Mouse (Mus musculus) left cerebral cortex, postnatal 36 days (tissue): ENCODE data around the gene Armc12. TPM values are rescaled to one million over a fixed set of nuclear protein-coding genes. Genes with fewer than 3 reads are reported as not detected.
A peak's percentile ranks its signal among the peaks of the same experiment; 100 is the strongest.

ENCODE experiments used
- DNase-seq, 2 experiments: peaks; one replicate each; pipeline ENCODE4 v3.0.0; 2021 to 2022; ENCODE audit warnings: low spot score in 2 of 2, mixed read lengths in 1 of 2
- intact Hi-C: fragments of 180-260 bp; cut with DNase I; formaldehyde crosslinking; loops from one replicate; pipeline ENCODE4 v1.15.1; 2025
- total RNA-seq, 2 experiments: library from RNA; stranded (reverse); gene quantifications; 2 replicates each; pipeline ENCODE4 v1.2.3; 2021

Armc12 gene
- total RNA-seq, 2 experiments from 2014 or later, result not detected

- intact Hi-C loops, result no loop called here
- DNase-seq, result no peak
These were observed 18.7 kb upstream of the Armc12 start for GRCm38 (mm10) chr17:28511616-28512541.

GRCm38 (mm10) chr17:28512696-28513095 lies 17.9 kb upstream of the Armc12 start:
- intact Hi-C loops, result no loop called here
- peak in 1 of 2 experiments; percentile 19 for DNase-seq

- DNase-seq, result no peak
- intact Hi-C loops, result no loop called here
These were observed 17.3 kb upstream of the Armc12 start for GRCm38 (mm10) chr17:28513337-28513736.

- intact Hi-C loops, result no loop called here
- DNase-seq, result peak in 1 of 2 experiments; percentile 8
These were observed 16.8 kb upstream of the Armc12 start for GRCm38 (mm10) chr17:28513844-28514243.

- intact Hi-C loops, result no loop called here
- no peak for DNase-seq
These were observed 16.1 kb upstream of the Armc12 start for GRCm38 (mm10) chr17:28514555-28514954.

- intact Hi-C loops, result no loop called here
- DNase-seq, result peak in 1 of 2 experiments; percentile 10
These were observed 14.9 kb upstream of the Armc12 start for GRCm38 (mm10) chr17:28515431-28516341.

- intact Hi-C loops, result no loop called here
- DNase-seq, result peak in 1 of 2 experiments; percentile 10
These were observed 13.7 kb upstream of the Armc12 start for GRCm38 (mm10) chr17:28516881-28517280.

GRCm38 (mm10) chr17:28517441-28517955 lies 13.1 kb upstream of the Armc12 start, which contains the start of gene Fkbp5:
Gene Fkbp5, minus strand, starts transcription at chr17:28517527.
- intact Hi-C loops, result no loop called here
- no peak for DNase-seq

GRCm38 (mm10) chr17:28517956-28518614 lies 12.5 kb upstream of the Armc12 start:
- intact Hi-C loops, result no loop called here
- peak; percentile 93 for DNase-seq

GRCm38 (mm10) chr17:28518615-28519071 lies 12.0 kb upstream of the Armc12 start:
- DNase-seq, result peak; percentile 29 to 39
- intact Hi-C loops, result no loop called here

- no peak for DNase-seq
- intact Hi-C loops, result loop anchor here (5.0 kb wide), 1 partner anchor 193 kb away; the partner anchor contains the start of gene Rpl10a
These were observed 10.8 kb upstream of the Armc12 start for GRCm38 (mm10) chr17:28519827-28520226.

- intact Hi-C loops, result loop anchor here (5.0 kb wide), 1 partner anchor 193 kb away; the partner anchor contains the start of gene Rpl10a
- DNase-seq, result no peak
These were observed 10.0 kb upstream of the Armc12 start for GRCm38 (mm10) chr17:28520561-28520960.

- intact Hi-C loops, result loop anchor here (5.0 kb wide), 1 partner anchor 194 kb away; the partner anchor contains the start of gene Rpl10a
- DNase-seq, result peak in 1 of 2 experiments; percentile 6
These were observed 9.4 kb upstream of the Armc12 start for GRCm38 (mm10) chr17:28521071-28521726.

- DNase-seq, result peak in 1 of 2 experiments; percentile 21
- intact Hi-C loops, result loop anchor here (5.0 kb wide), 1 partner anchor 195 kb away; the partner anchor contains the start of gene Rpl10a
These were observed 8.7 kb upstream of the Armc12 start for GRCm38 (mm10) chr17:28521920-28522319.

GRCm38 (mm10) chr17:28522623-28523354 lies 7.8 kb upstream of the Armc12 start:
- intact Hi-C loops, result loop anchor here (1.0 to 5.0 kb wide), 2 partner anchors 36 to 195 kb away; partner anchors contain the start of gene Rpl10a

GRCm38 (mm10) chr17:28523355-28524008 lies 7.1 kb upstream of the Armc12 start:
- DNase-seq, result no peak
- intact Hi-C loops, result loop anchor here (1.0 to 5.0 kb wide), 2 partner anchors 37 to 196 kb away; partner anchors contain the start of gene Rpl10a

More at GRCm38 (mm10) chr17:28522623-28523354, 7.8 kb upstream of the Armc12 start:
- DNase-seq, result peak; percentile 94 to 96
